Mouse (Mus musculus): ENCODE data around the gene Gucy2f. TPM values are rescaled to one million over a fixed set of nuclear protein-coding genes. Genes with fewer than 3 reads are reported as not detected.
"Not testable (repeated sequence)": the region's sequence is repeated elsewhere in the genome, so short reads cannot be mapped to it uniquely, and the experiment has no call there.

The Gucy2f gene
- under 1 TPM; 0.39 to 0.63 TPM for total RNA-seq (2021)

- DNase-seq (ENCODE audit: extremely low spot score in 1 of 2, low spot score in 2 of 2), result no peak
- intact Hi-C loops (cut with DNase I), result no loop called here
Observed at GRCm38 (mm10) chrX:142196831-142197230, at the start of gene Gucy2f. Gucy2f (minus strand) TSS chrX:142196931.

- DNase-seq (ENCODE audit: extremely low spot score in 1 of 2, low spot score in 2 of 2), result no peak
- intact Hi-C loops (cut with DNase I), result no loop called here
Observed at GRCm38 (mm10) chrX:142245682-142246327, 49.1 kb upstream of the Gucy2f start.

- no peak for DNase-seq (ENCODE audit: extremely low spot score in 1 of 2, low spot score in 2 of 2)
- intact Hi-C loops (cut with DNase I), result loop anchor here (2.0 kb wide), 1 partner anchor 78 kb away; no protein-coding TSS in a partner anchor
Observed at GRCm38 (mm10) chrX:142237101-142237500, 40.4 kb upstream of the Gucy2f start.

- intact Hi-C loops (cut with DNase I), result loop anchor here (2.0 kb wide), 1 partner anchor 79 kb away; no protein-coding TSS in a partner anchor
- DNase-seq (ENCODE audit: extremely low spot score in 1 of 2, low spot score in 2 of 2), result not testable (repeated sequence)
Observed at GRCm38 (mm10) chrX:142236146-142236545, 39.4 kb upstream of the Gucy2f start.

GRCm38 (mm10) chrX:142228769-142229158 is 32.0 kb upstream of the Gucy2f start:
- DNase-seq (ENCODE audit: extremely low spot score in 1 of 2, low spot score in 2 of 2), result no peak
- intact Hi-C loops (cut with DNase I), result no loop called here

GRCm38 (mm10) chrX:142228055-142228768 is 31.5 kb upstream of the Gucy2f start:
- DNase-seq (ENCODE audit: extremely low spot score in 1 of 2, low spot score in 2 of 2), result peak; percentile 35 to 86

GRCm38 (mm10) chrX:142227398-142228054 is 30.8 kb upstream of the Gucy2f start:
- DNase-seq (ENCODE audit: extremely low spot score in 1 of 2, low spot score in 2 of 2), result peak in 1 of 2 experiments; percentile 37
- intact Hi-C loops (cut with DNase I), result no loop called here

More at GRCm38 (mm10) chrX:142228055-142228768, 31.5 kb upstream of the Gucy2f start:
- intact Hi-C loops (cut with DNase I), result no loop called here

- DNase-seq (ENCODE audit: extremely low spot score in 1 of 2, low spot score in 2 of 2), result no peak
- intact Hi-C loops (cut with DNase I), result no loop called here
Observed at GRCm38 (mm10) chrX:142226542-142226941, 29.8 kb upstream of the Gucy2f start, which contains the start of gene Nxt2. Nxt2 (plus strand) TSS chrX:142226770.

GRCm38 (mm10) chrX:142200295-142200694 is 3.6 kb upstream of the Gucy2f start:
- intact Hi-C loops (cut with DNase I), result loop anchor here (1.0 kb wide), 1 partner anchor 114 kb away; no protein-coding TSS in a partner anchor
- peak in 1 of 2 experiments; percentile 45 for DNase-seq (ENCODE audit: extremely low spot score in 1 of 2, low spot score in 2 of 2)

GRCm38 (mm10) chrX:142195551-142195950 is 1.2 kb downstream of the Gucy2f start:
- no peak for DNase-seq (ENCODE audit: extremely low spot score in 1 of 2, low spot score in 2 of 2)
- intact Hi-C loops (cut with DNase I), result no loop called here

GRCm38 (mm10) chrX:142194420-142194819 is 2.3 kb downstream of the Gucy2f start:
- intact Hi-C loops (cut with DNase I), result no loop called here

GRCm38 (mm10) chrX:142190355-142190754 is 6.4 kb downstream of the Gucy2f start:
- DNase-seq (ENCODE audit: extremely low spot score in 1 of 2, low spot score in 2 of 2), result no peak
- intact Hi-C loops (cut with DNase I), result no loop called here

More at GRCm38 (mm10) chrX:142194420-142194819, 2.3 kb downstream of the Gucy2f start:
- peak; percentile 9 to 13 for DNase-seq (ENCODE audit: extremely low spot score in 1 of 2, low spot score in 2 of 2)

- intact Hi-C loops (cut with DNase I), result loop anchor here (10.0 kb wide), 1 partner anchor 974 kb away; no protein-coding TSS in a partner anchor
- peak; percentile 41 to 51 for DNase-seq (ENCODE audit: extremely low spot score in 1 of 2, low spot score in 2 of 2)
Observed at GRCm38 (mm10) chrX:142189023-142189703, 7.6 kb downstream of the Gucy2f start.

- no peak for DNase-seq (ENCODE audit: extremely low spot score in 1 of 2, low spot score in 2 of 2)
- intact Hi-C loops (cut with DNase I), result loop anchor here (10.0 kb wide), 1 partner anchor 967 kb away; no protein-coding TSS in a partner anchor
Observed at GRCm38 (mm10) chrX:142182026-142182425, 14.7 kb downstream of the Gucy2f start.

GRCm38 (mm10) chrX:142176981-142177380 is 19.8 kb downstream of the Gucy2f start:
- intact Hi-C loops (cut with DNase I), result no loop called here
- no peak for DNase-seq (ENCODE audit: extremely low spot score in 1 of 2, low spot score in 2 of 2)

GRCm38 (mm10) chrX:142115779-142116178 is 81.0 kb downstream of the Gucy2f start:
- intact Hi-C loops (cut with DNase I), result no loop called here
- no peak for DNase-seq (ENCODE audit: extremely low spot score in 1 of 2, low spot score in 2 of 2)

GRCm38 (mm10) chrX:142111236-142111635 is 85.5 kb downstream of the Gucy2f start:
- intact Hi-C loops (cut with DNase I), result no loop called here
- no peak for DNase-seq (ENCODE audit: extremely low spot score in 1 of 2, low spot score in 2 of 2)

- DNase-seq (ENCODE audit: extremely low spot score in 1 of 2, low spot score in 2 of 2), result peak in 1 of 2 experiments; percentile 13
- intact Hi-C loops (cut with DNase I), result loop anchor here (10.0 kb wide), 1 partner anchor 862 kb away; no protein-coding TSS in a partner anchor
Observed at GRCm38 (mm10) chrX:142096904-142097303, 99.8 kb downstream of the Gucy2f start.
